Mouse (Mus musculus): ENCODE results near the gene Ercc8. TPM values are rescaled to one million over a fixed set of nuclear protein-coding genes. Genes with fewer than 3 reads are reported as not detected.

Ercc8 gene
- polyA plus RNA-seq, 1 experiment from 2014 or later: 31.8 TPM

GRCm38 (mm10) chr13:108159963-108160362 is 1.4 kb downstream of the Ercc8 start:
- Histone ChIP-seq H3K27ac (replicated peaks) (no peak overlapping the region), H3K4me3 (no peak overlapping the region), H3K4me1 (replicated peaks) (peaks cover 18% of the 10 kb centered on the region), H3K9me3 (no peaks in the 10 kb centered on the region), H3K27me3 (no peaks in the 10 kb centered on the region), H3K9ac (no peak overlapping the region; the same call in 1 of the 2 replicates), H3K4me2 (peak overlapping the region; percentile 72), H3K36me3 (peaks cover 5% of the 10 kb centered on the region)
- ATAC-seq (ENCODE audit: low FRiP score, low read depth): no peak
- WGBS: 67% methylated on average over 7 of the region's 7 CpGs

- WGBS: 87% methylated on average over 9 of the region's 9 CpGs
- no peak for ATAC-seq (ENCODE audit: low FRiP score, low read depth)
- no peaks in the 10 kb centered on the region for H3K9me3 ChIP-seq
- H3K27ac ChIP-seq (replicated peaks): no peak overlapping the region
- no peak overlapping the region for H3K4me2 ChIP-seq
- H3K27me3 ChIP-seq: no peaks in the 10 kb centered on the region
- H3K36me3 ChIP-seq: peaks cover 5% of the 10 kb centered on the region
- H3K4me3 ChIP-seq: no peak overlapping the region
- peaks cover 8% of the 10 kb centered on the region for H3K4me1 ChIP-seq (replicated peaks)
- no peak overlapping the region for H3K9ac ChIP-seq
Observed at GRCm38 (mm10) chr13:108163912-108164311, 5.4 kb downstream of the Ercc8 start.

GRCm38 (mm10) chr13:108164621-108165020 is 6.1 kb downstream of the Ercc8 start:
- no peak overlapping the region for H3K9ac ChIP-seq
- H3K4me3 ChIP-seq: no peak overlapping the region
- WGBS: 87% methylated on average over 3 of the region's 3 CpGs
- ATAC-seq (ENCODE audit: low FRiP score, low read depth): no peak
- peaks cover 3% of the 10 kb centered on the region for H3K4me1 ChIP-seq (replicated peaks)
- H3K4me2 ChIP-seq: no peak overlapping the region
- H3K27ac ChIP-seq (replicated peaks): no peak overlapping the region
- no peaks in the 10 kb centered on the region for H3K27me3 ChIP-seq
- peaks cover 7% of the 10 kb centered on the region for H3K36me3 ChIP-seq
- no peaks in the 10 kb centered on the region for H3K9me3 ChIP-seq

GRCm38 (mm10) chr13:108170002-108170401 is 11.5 kb downstream of the Ercc8 start:
- no peak overlapping the region for H3K4me3 ChIP-seq
- no peak overlapping the region for H3K9ac ChIP-seq
- no peaks in the 10 kb centered on the region for H3K9me3 ChIP-seq
- no peak overlapping the region for H3K27ac ChIP-seq (replicated peaks)
- peaks cover 38% of the 10 kb centered on the region for H3K36me3 ChIP-seq
- H3K27me3 ChIP-seq: no peaks in the 10 kb centered on the region
- no peak for ATAC-seq (ENCODE audit: low FRiP score, low read depth)
- no peak overlapping the region for H3K4me2 ChIP-seq
- H3K4me1 ChIP-seq (replicated peaks): no peaks in the 10 kb centered on the region
- WGBS: 100% methylated on average over 1 of the region's 1 CpGs

- no peak for ATAC-seq (ENCODE audit: low FRiP score, low read depth)
- no peaks in the 10 kb centered on the region for H3K9me3 ChIP-seq
Observed at GRCm38 (mm10) chr13:108170511-108170910, 12.0 kb downstream of the Ercc8 start.

GRCm38 (mm10) chr13:108179618-108180017 is 21.1 kb downstream of the Ercc8 start:
- WGBS: 86% methylated on average over 8 of the region's 8 CpGs
- no peak for ATAC-seq (ENCODE audit: low FRiP score, low read depth)
- Histone ChIP-seq H3K9ac (no peak overlapping the region), H3K4me3 (no peak overlapping the region), H3K27ac (replicated peaks) (no peak overlapping the region), H3K4me1 (replicated peaks) (no peaks in the 10 kb centered on the region), H3K4me2 (no peak overlapping the region), H3K36me3 (peaks cover 56% of the 10 kb centered on the region), H3K27me3 (no peaks in the 10 kb centered on the region), H3K9me3 (no peaks in the 10 kb centered on the region)

More at GRCm38 (mm10) chr13:108170511-108170910, 12.0 kb downstream of the Ercc8 start:
- Histone ChIP-seq H3K4me3 (no peak overlapping the region), H3K4me1 (replicated peaks) (no peaks in the 10 kb centered on the region), H3K27ac (replicated peaks) (no peak overlapping the region), H3K27me3 (no peaks in the 10 kb centered on the region), H3K36me3 (peaks cover 42% of the 10 kb centered on the region), H3K4me2 (no peak overlapping the region), H3K9ac (no peak overlapping the region)
- WGBS: 90% methylated on average over 8 of the region's 8 CpGs

- peaks cover 59% of the 10 kb centered on the region for H3K36me3 ChIP-seq
- H3K4me1 ChIP-seq (replicated peaks): no peaks in the 10 kb centered on the region
- H3K4me2 ChIP-seq: no peak overlapping the region
- no peak for ATAC-seq (ENCODE audit: low FRiP score, low read depth)
- no peak overlapping the region for H3K9ac ChIP-seq
- H3K27ac ChIP-seq (replicated peaks): no peak overlapping the region
- H3K27me3 ChIP-seq: no peaks in the 10 kb centered on the region
- H3K9me3 ChIP-seq: no peaks in the 10 kb centered on the region
- 86% methylated on average over 5 of the region's 5 CpGs for WGBS
- no peak overlapping the region for H3K4me3 ChIP-seq
Observed at GRCm38 (mm10) chr13:108180821-108181220, 22.3 kb downstream of the Ercc8 start.

- no peak overlapping the region for H3K27ac ChIP-seq (replicated peaks)
- H3K27me3 ChIP-seq: no peaks in the 10 kb centered on the region
- H3K9me3 ChIP-seq: no peaks in the 10 kb centered on the region
- H3K4me3 ChIP-seq: no peak overlapping the region
- no peak overlapping the region for H3K9ac ChIP-seq
- peaks cover 42% of the 10 kb centered on the region for H3K36me3 ChIP-seq
- no peak overlapping the region for H3K4me2 ChIP-seq
- ATAC-seq (ENCODE audit: low FRiP score, low read depth): no peak
- H3K4me1 ChIP-seq (replicated peaks): no peaks in the 10 kb centered on the region
Observed at GRCm38 (mm10) chr13:108184743-108185255, 26.3 kb downstream of the Ercc8 start.

GRCm38 (mm10) chr13:108185530-108185929 is 27.0 kb downstream of the Ercc8 start:
- no peaks in the 10 kb centered on the region for H3K9me3 ChIP-seq
- H3K9ac ChIP-seq: no peak overlapping the region
- ATAC-seq (ENCODE audit: low FRiP score, low read depth): no peak
- H3K4me2 ChIP-seq: no peak overlapping the region
- H3K27ac ChIP-seq (replicated peaks): no peak overlapping the region
- 96% methylated on average over 3 of the region's 3 CpGs for WGBS
- no peak overlapping the region for H3K4me3 ChIP-seq
- no peaks in the 10 kb centered on the region for H3K27me3 ChIP-seq
- no peaks in the 10 kb centered on the region for H3K4me1 ChIP-seq (replicated peaks)
- H3K36me3 ChIP-seq: peaks cover 40% of the 10 kb centered on the region

GRCm38 (mm10) chr13:108187994-108188393 is 29.5 kb downstream of the Ercc8 start:
- Histone ChIP-seq H3K9me3 (no peaks in the 10 kb centered on the region), H3K27me3 (no peaks in the 10 kb centered on the region), H3K4me3 (no peak overlapping the region), H3K4me1 (replicated peaks) (no peaks in the 10 kb centered on the region), H3K4me2 (no peak overlapping the region), H3K27ac (replicated peaks) (no peak overlapping the region), H3K9ac (no peak overlapping the region), H3K36me3 (peaks cover 23% of the 10 kb centered on the region)
- ATAC-seq (ENCODE audit: low FRiP score, low read depth): no peak
- 94% methylated on average over 4 of the region's 4 CpGs for WGBS

GRCm38 (mm10) chr13:108191074-108191720 is 32.7 kb downstream of the Ercc8 start:
- no peaks in the 10 kb centered on the region for H3K4me1 ChIP-seq (replicated peaks)
- 66% methylated on average over 11 of the region's 11 CpGs for WGBS
- no peaks in the 10 kb centered on the region for H3K9me3 ChIP-seq
- no peak overlapping the region for H3K9ac ChIP-seq
- H3K4me3 ChIP-seq: no peak overlapping the region
- no peaks in the 10 kb centered on the region for H3K27me3 ChIP-seq
- peaks cover 18% of the 10 kb centered on the region; the same call in 1 of the 2 replicates for H3K36me3 ChIP-seq
- no peak overlapping the region for H3K27ac ChIP-seq (replicated peaks)
- no peak overlapping the region for H3K4me2 ChIP-seq
- peak; percentile 79; the same call in 1 of the 2 replicates for ATAC-seq (ENCODE audit: low FRiP score, low read depth)

- Histone ChIP-seq H3K4me1 (replicated peaks) (no peaks in the 10 kb centered on the region), H3K27ac (replicated peaks) (no peak overlapping the region), H3K27me3 (no peaks in the 10 kb centered on the region), H3K9me3 (no peaks in the 10 kb centered on the region), H3K9ac (no peak overlapping the region), H3K4me3 (no peak overlapping the region), H3K4me2 (no peak overlapping the region), H3K36me3 (peaks cover 14% of the 10 kb centered on the region; the same call in 1 of the 2 replicates)
- 93% methylated on average over 6 of the region's 6 CpGs for WGBS
- ATAC-seq (ENCODE audit: low FRiP score, low read depth): no peak
Observed at GRCm38 (mm10) chr13:108195474-108195873, 36.9 kb downstream of the Ercc8 start.

GRCm38 (mm10) chr13:108204857-108205256 is 46.3 kb downstream of the Ercc8 start:
- Histone ChIP-seq H3K4me2 (no peak overlapping the region), H3K4me1 (replicated peaks) (no peaks in the 10 kb centered on the region), H3K27ac (replicated peaks) (no peak overlapping the region), H3K27me3 (no peaks in the 10 kb centered on the region), H3K9ac (no peak overlapping the region), H3K36me3 (no peaks in the 10 kb centered on the region), H3K9me3 (no peaks in the 10 kb centered on the region), H3K4me3 (no peak overlapping the region)
- ATAC-seq (ENCODE audit: low FRiP score, low read depth): no peak
- 89% methylated on average over 3 of the region's 3 CpGs for WGBS
